Mouse (Mus musculus) myocyte (in vitro differentiated cells): ENCODE results near the gene Cd160.

ENCODE experiments used
- CEBPB ChIP-seq: IDR thresholded peaks from 2 replicates; pipeline ENCODE4 v1.6.1; 2011; ENCODE audit warnings: mild to moderate bottlenecking, moderate library complexity; ENCODE audit not compliant: poor library complexity, insufficient read depth, severe bottlenecking
- E2F4 ChIP-seq: IDR thresholded peaks from one replicate; pipeline ENCODE4 v1.6.1; 2011; ENCODE audit warnings: mild to moderate bottlenecking, control low read depth, moderate library complexity; ENCODE audit not compliant: insufficient read depth
- MAX ChIP-seq: IDR thresholded peaks from one replicate; pipeline ENCODE4 v1.6.1; 2011; ENCODE audit warnings: low read depth, mild to moderate bottlenecking, control low read depth
- MYOD1 ChIP-seq, 3 experiments: IDR thresholded peaks; one replicate each; pipeline ENCODE4 v1.6.1; 2011; ENCODE audit warnings: control low read depth in 2 of 3, low read depth in 2 of 3, mild to moderate bottlenecking in 2 of 3, moderate library complexity in 1 of 3; ENCODE audit not compliant: insufficient read length in 2 of 3, control insufficient read depth in 1 of 3
- MYOG ChIP-seq, 3 experiments: IDR thresholded peaks; one replicate each; pipeline ENCODE4 v1.6.1; 2011; ENCODE audit warnings: control low read depth in 2 of 3, low read depth in 2 of 3, mild to moderate bottlenecking in 2 of 3; ENCODE audit not compliant: insufficient read length in 2 of 3, control insufficient read depth in 1 of 3, insufficient read depth in 1 of 3
- POLR2A ChIP-seq: IDR thresholded peaks from one replicate; pipeline ENCODE4 v1.6.1; 2011; ENCODE audit warnings: low read depth, mild to moderate bottlenecking, control low read depth, moderate library complexity; ENCODE audit not compliant: insufficient read length
- POLR2AphosphoS2 ChIP-seq: IDR thresholded peaks from one replicate; pipeline ENCODE4 v1.6.1; 2011; ENCODE audit warnings: low read depth, control low read depth; ENCODE audit not compliant: insufficient read length
- REST ChIP-seq: IDR thresholded peaks from one replicate; pipeline ENCODE4 v1.6.1; 2011; ENCODE audit warnings: mild to moderate bottlenecking, control low read depth, moderate library complexity; ENCODE audit not compliant: insufficient read depth, insufficient read length
- TCF12 ChIP-seq: IDR thresholded peaks from one replicate; pipeline ENCODE4 v1.6.1; 2011; ENCODE audit warnings: mild to moderate bottlenecking, control low read depth; ENCODE audit not compliant: poor library complexity, insufficient read depth, severe bottlenecking

- TF ChIP-seq MYOG (IDR thresholded peaks at IDR 0.05; ENCODE audit: control insufficient read depth in 1 of 3, insufficient read depth in 1 of 3, insufficient read length in 2 of 3, low read depth in 2 of 3): no peak
- no peak for TF ChIP-seq POLR2A
- no peak for TF ChIP-seq POLR2AphosphoS2
- TF ChIP-seq MAX: no peak
- no peak for TF ChIP-seq CEBPB
- no peak for TF ChIP-seq E2F4
- TF ChIP-seq TCF12: no peak
- TF ChIP-seq REST: no peak
- TF ChIP-seq MYOD1 (IDR thresholded peaks at IDR 0.05; ENCODE audit: control insufficient read depth in 1 of 3, insufficient read length in 2 of 3, low read depth in 2 of 3): no peak
Measured at GRCm38 (mm10) chr3:96834587-96835348, 5.6 kb upstream of the Cd160 start.
